Mouse (Mus musculus) spleen, adult 2 months (tissue): ENCODE measurements around the gene Retn.

Experiments used
- CTCF ChIP-seq: fragments of 200-500 bp; IDR thresholded peaks from 2 replicates; pipeline ENCODE4 v1.5.1; 2011; ENCODE audit warnings: mild to moderate bottlenecking, inconsistent platforms; ENCODE audit not compliant: insufficient read depth, insufficient read length, insufficient replicate concordance; ENCODE audit errors: extremely low read depth
- POLR2A ChIP-seq: fragments of 200-500 bp; IDR thresholded peaks from 2 replicates; pipeline ENCODE4 v1.6.1; 2011; ENCODE audit warnings: low read depth, low read length, inconsistent platforms

GRCm38 (mm10) chr8:3679656-3680055 is 24.1 kb downstream of the Retn start:
- TF ChIP-seq CTCF (no peak), POLR2A (no peak)
